Mouse (Mus musculus) A20 (cell line): ENCODE data around the gene Ifngr2.

Experiments
- DNase-seq: peaks from one replicate; pipeline ENCODE4 v3.0.0-alpha.2; 2011; ENCODE audit warnings: low read depth, low spot score

The Ifngr2 gene

GRCm38 (mm10) chr16:91564580-91565291, 17.9 kb downstream of the Ifngr2 start:
- no peak for DNase-seq

- DNase-seq: no peak
Measured at GRCm38 (mm10) chr16:91565292-91565951, 18.6 kb downstream of the Ifngr2 start.

GRCm38 (mm10) chr16:91566002-91566401, 19.1 kb downstream of the Ifngr2 start:
- no peak for DNase-seq

GRCm38 (mm10) chr16:91568960-91569359, 22.1 kb downstream of the Ifngr2 start:
- no peak for DNase-seq

GRCm38 (mm10) chr16:91571105-91571504, 24.2 kb downstream of the Ifngr2 start:
- DNase-seq: no peak

GRCm38 (mm10) chr16:91575151-91575550, 28.3 kb downstream of the Ifngr2 start:
- DNase-seq: no peak

- DNase-seq: no peak
Measured at GRCm38 (mm10) chr16:91578980-91579720, 32.3 kb downstream of the Ifngr2 start.

GRCm38 (mm10) chr16:91582307-91582706, 35.4 kb downstream of the Ifngr2 start:
- peak; percentile 67 for DNase-seq

- no peak for DNase-seq
Measured at GRCm38 (mm10) chr16:91585617-91586016, 38.7 kb downstream of the Ifngr2 start.

GRCm38 (mm10) chr16:91586244-91586643, 39.4 kb downstream of the Ifngr2 start:
- DNase-seq: no peak

GRCm38 (mm10) chr16:91587730-91588453, 41.0 kb downstream of the Ifngr2 start:
- DNase-seq: no peak

- no peak for DNase-seq
Measured at GRCm38 (mm10) chr16:91588703-91589102, 41.8 kb downstream of the Ifngr2 start.

- DNase-seq: no peak
Measured at GRCm38 (mm10) chr16:91592162-91592561, 45.3 kb downstream of the Ifngr2 start.

- DNase-seq: no peak
Measured at GRCm38 (mm10) chr16:91593262-91593661, 46.4 kb downstream of the Ifngr2 start.

- no peak for DNase-seq
Measured at GRCm38 (mm10) chr16:91595076-91595475, 48.2 kb downstream of the Ifngr2 start.

- DNase-seq: peak; percentile 80
Measured at GRCm38 (mm10) chr16:91596397-91596778, 49.5 kb downstream of the Ifngr2 start.

GRCm38 (mm10) chr16:91596779-91597671, 50.2 kb downstream of the Ifngr2 start:
- DNase-seq: peak; percentile 71

GRCm38 (mm10) chr16:91597672-91598010, 50.8 kb downstream of the Ifngr2 start, which contains the start of gene Tmem50b:
Tmem50b (minus strand) TSS chr16:91597800.
- DNase-seq: peak; percentile 99

GRCm38 (mm10) chr16:91599242-91599641, 52.4 kb downstream of the Ifngr2 start:
- DNase-seq: no peak

GRCm38 (mm10) chr16:91601081-91601480, 54.2 kb downstream of the Ifngr2 start:
- no peak for DNase-seq

- peak; percentile 75 for DNase-seq
Measured at GRCm38 (mm10) chr16:91601693-91602092, 54.8 kb downstream of the Ifngr2 start.
